Mouse (Mus musculus) adrenal gland, postnatal 4 days (tissue): ENCODE results near the gene Tm4sf4. TPM values are rescaled to one million over a fixed set of nuclear protein-coding genes. Genes with fewer than 3 reads are reported as not detected.
A peak's percentile ranks its signal among the peaks of the same experiment; 100 is the strongest.

ENCODE experiments used
- DNase-seq, 2 experiments: peaks; one replicate each; pipeline ENCODE4 v3.0.0; 2021 to 2022; ENCODE audit warnings: low spot score in 2 of 2, mixed read lengths in 2 of 2
- total RNA-seq, 2 experiments: library from RNA; stranded (reverse); gene quantifications; 2 replicates each; pipeline ENCODE4 v1.2.3; 2021

The Tm4sf4 gene
- total RNA-seq, 2 experiments from 2014 or later = 8.9 to 15.3 TPM

- peak in 1 of 2 experiments; percentile 4 for DNase-seq
These were observed 46.0 kb downstream of the Tm4sf4 start for GRCm38 (mm10) chr3:57470981-57471601.

- no peak for DNase-seq
These were observed 47.3 kb downstream of the Tm4sf4 start for GRCm38 (mm10) chr3:57472407-57472806.

- DNase-seq = no peak
These were observed 49.3 kb downstream of the Tm4sf4 start for GRCm38 (mm10) chr3:57474421-57474820.

GRCm38 (mm10) chr3:57480640-57481039 is 55.5 kb downstream of the Tm4sf4 start:
- DNase-seq = no peak

- DNase-seq = no peak
These were observed 56.9 kb downstream of the Tm4sf4 start for GRCm38 (mm10) chr3:57481981-57482380.

- DNase-seq = no peak
These were observed 61.0 kb downstream of the Tm4sf4 start for GRCm38 (mm10) chr3:57486068-57486467.

- DNase-seq = no peak
These were observed 62.5 kb downstream of the Tm4sf4 start for GRCm38 (mm10) chr3:57487455-57488153.

Other genes with a start within 250 kb of the Tm4sf4 start
- gene Tm4sf1, start 123.3 kb upstream of the Tm4sf4 start, total RNA-seq = 10 to 100 TPM; 64.0 to 65.0 TPM
- 10 to 100 TPM; 50.6 to 52.3 TPM for gene Wwtr1, start 150.6 kb downstream of the Tm4sf4 start, total RNA-seq
- gene Commd2, start 226.4 kb downstream of the Tm4sf4 start, total RNA-seq = 10 to 100 TPM; 32.9 to 34.8 TPM